Mouse (Mus musculus) neural tube, embryonic 13.5 days (tissue): ENCODE measurements around the gene Fbxw2. TPM values are rescaled to one million over a fixed set of nuclear protein-coding genes. Genes with fewer than 3 reads are reported as not detected.
"Not testable (repeated sequence)": the region's sequence is repeated elsewhere in the genome, so short reads cannot be mapped to it uniquely, and the experiment has no call there.

ENCODE experiments used
- ATAC-seq: fragments of 200-750 bp; cut with Nextera tagmentation; 2 replicates; pipeline ENCODE4 v1.8.0; 2017; ENCODE audit warnings: low read depth, mild to moderate bottlenecking, moderate TSS enrichment, moderate library complexity
- H3K27ac ChIP-seq: fragments of 300-500 bp; sonication (generic); replicated peaks from 2 replicates; pipeline ENCODE4 v1.5.1; 2015; ENCODE audit warnings: moderate library complexity, mild to moderate bottlenecking, inconsistent platforms
- H3K27me3 ChIP-seq: fragments of 300-500 bp; sonication (generic); 2 replicates; pipeline ENCODE4 v1.6.1; 2015; ENCODE audit warnings: mild to moderate bottlenecking, inconsistent platforms
- H3K36me3 ChIP-seq: fragments of 300-500 bp; sonication (generic); 2 replicates; pipeline ENCODE4 v1.6.1; 2015; ENCODE audit warnings: mild to moderate bottlenecking, inconsistent platforms
- H3K4me1 ChIP-seq: fragments of 300-500 bp; sonication (generic); replicated peaks from 2 replicates; pipeline ENCODE4 v1.6.1; 2015; ENCODE audit warnings: inconsistent platforms
- H3K4me2 ChIP-seq: fragments of 300-500 bp; sonication (generic); 2 replicates; pipeline ENCODE4 v1.6.1; 2015; ENCODE audit warnings: inconsistent platforms, mild to moderate bottlenecking, moderate library complexity
- H3K4me3 ChIP-seq: fragments of 300-500 bp; sonication (generic); 2 replicates; pipeline ENCODE4 v1.5.1; 2015; ENCODE audit warnings: mild to moderate bottlenecking, inconsistent platforms
- H3K9ac ChIP-seq: fragments of 300-500 bp; sonication (generic); 2 replicates; pipeline ENCODE4 v1.6.1; 2015; ENCODE audit warnings: moderate library complexity, mild to moderate bottlenecking, inconsistent platforms
- H3K9me3 ChIP-seq: fragments of 300-500 bp; sonication (generic); 2 replicates; pipeline ENCODE4 v1.6.1; 2016; ENCODE audit warnings: inconsistent platforms
- WGBS: fragments of 180-500 bp; shearing (Covaris S2); methylation state at CpG from one replicate; pipeline ENCODE4 v1.1.7; 2015; 5-methylcytosine and 5-hydroxymethylcytosine counted together
- polyA plus RNA-seq: library from polyadenylated mRNA; unstranded; fragments of >200 nt; fragmentation: Nextera tagmentation; extraction: Ambion mirVana; gene quantifications from 2 replicates; pipeline ENCODE4 v1.2.1, GENCODE M21; 2015

Fbxw2 gene
- polyA plus RNA-seq, 1 experiment from 2014 or later, result 76.6 TPM

- Histone ChIP-seq H3K4me2 (no peak overlapping the region), H3K9ac (no peak overlapping the region), H3K27ac (no peak overlapping the region), H3K27me3 (peaks cover 14% of the 10 kb centered on the region), H3K36me3 (no peaks in the 10 kb centered on the region), H3K4me1 (no peaks in the 10 kb centered on the region), H3K4me3 (no peak overlapping the region), H3K9me3 (no peaks in the 10 kb centered on the region)
- 75% methylated on average over 3 of the region's 3 CpGs for WGBS
- ATAC-seq, result no peak
Observed at GRCm38 (mm10) chr2:34835669-34836068, 9.6 kb upstream of the Fbxw2 start.

DNA sequence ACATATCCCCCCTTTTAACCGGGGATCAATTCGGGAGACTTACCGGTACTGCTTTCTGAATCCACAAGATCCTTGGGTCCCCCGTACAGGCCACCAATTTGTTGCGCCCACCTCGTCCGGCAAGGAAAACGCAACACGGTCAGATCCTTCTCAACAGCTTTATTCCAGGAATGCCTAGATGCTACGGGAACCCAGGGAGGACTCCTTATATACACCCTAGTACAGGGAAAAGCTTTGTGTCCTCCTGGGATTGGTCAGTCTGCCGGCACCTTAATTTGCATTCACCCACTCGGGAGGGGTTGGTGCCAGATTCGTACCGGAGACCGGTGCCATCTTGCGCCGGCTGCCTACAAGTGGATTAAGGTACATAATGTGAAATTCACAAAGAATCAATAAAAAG is 7.5 kb upstream of the Fbxw2 start:
- no peak for ATAC-seq
- Histone ChIP-seq H3K4me3 (no peak overlapping the region), H3K4me2 (no peak overlapping the region), H3K27ac (no peak overlapping the region), H3K27me3 (peaks cover 18% of the 10 kb centered on the region), H3K36me3 (no peaks in the 10 kb centered on the region), H3K9ac (no peak overlapping the region), H3K4me1 (no peaks in the 10 kb centered on the region), H3K9me3 (no peaks in the 10 kb centered on the region)
- WGBS, result 87% methylated on average over 17 of the region's 17 CpGs

- WGBS, result 69% methylated on average over 11 of the region's 11 CpGs
- H3K4me3 ChIP-seq, result not testable (repeated sequence)
Observed at GRCm38 (mm10) chr2:34832766-34833457, 6.8 kb upstream of the Fbxw2 start, which contains the start of gene Gm34653. TSS of gene Gm34653 (plus strand) at chr2:34833007.

GRCm38 (mm10) chr2:34830066-34830465 is 4.0 kb upstream of the Fbxw2 start:
- 93% methylated on average over 17 of the region's 17 CpGs for WGBS
- not testable (repeated sequence) for ATAC-seq, H3K36me3 ChIP-seq, H3K9me3 ChIP-seq, H3K9ac ChIP-seq, H3K4me2 ChIP-seq, H3K27ac ChIP-seq, H3K4me3 ChIP-seq, H3K27me3 ChIP-seq
- peaks cover 11% of the 10 kb centered on the region for H3K4me1 ChIP-seq

More at GRCm38 (mm10) chr2:34832766-34833457, 6.8 kb upstream of the Fbxw2 start, which contains the start of gene Gm34653:
- H3K9ac ChIP-seq, H3K9me3 ChIP-seq, H3K27ac ChIP-seq, H3K4me2 ChIP-seq, ATAC-seq, H3K36me3 ChIP-seq, H3K4me1 ChIP-seq: not testable (repeated sequence)
- peaks cover 18% of the 10 kb centered on the region for H3K27me3 ChIP-seq

GRCm38 (mm10) chr2:34828026-34828425 is 1.9 kb upstream of the Fbxw2 start:
- no peak for ATAC-seq
- peaks cover 4% of the 10 kb centered on the region; the same call in 1 of the 2 replicates for H3K27me3 ChIP-seq
- no peaks in the 10 kb centered on the region for H3K9me3 ChIP-seq
- WGBS, result 91% methylated on average over 1 of the region's 1 CpGs
- no peak overlapping the region for H3K9ac ChIP-seq
- no peak overlapping the region for H3K27ac ChIP-seq
- H3K4me3 ChIP-seq, result no peak overlapping the region
- no peaks in the 10 kb centered on the region for H3K36me3 ChIP-seq
- no peak overlapping the region for H3K4me2 ChIP-seq
- H3K4me1 ChIP-seq, result peaks cover 27% of the 10 kb centered on the region

DNA sequence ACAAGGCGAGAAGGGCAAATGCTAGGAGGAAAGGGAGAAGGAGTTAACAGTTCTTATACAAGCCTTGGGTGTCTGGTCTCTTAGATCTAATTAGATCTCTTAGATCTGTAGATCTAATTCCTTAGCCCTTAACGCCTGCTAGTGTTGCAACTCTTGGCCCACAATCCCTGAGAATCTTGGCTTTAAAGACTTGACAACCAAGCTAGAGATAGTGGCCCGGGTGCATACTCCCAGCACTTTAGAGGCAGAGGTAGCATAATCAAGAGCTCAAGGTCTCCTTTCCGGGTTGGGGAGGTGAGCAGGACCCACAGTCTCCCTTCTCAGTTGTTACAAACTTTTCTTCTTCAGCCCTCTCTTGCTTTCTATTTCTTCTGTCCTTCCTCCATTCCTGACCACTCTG is 1.5 kb upstream of the Fbxw2 start:
- H3K36me3 ChIP-seq, result peaks cover 1% of the 10 kb centered on the region; the same call in 1 of the 2 replicates
- no peak overlapping the region for H3K9ac ChIP-seq
- no peak overlapping the region for H3K4me2 ChIP-seq
- no peak overlapping the region for H3K4me3 ChIP-seq
- H3K27me3 ChIP-seq, result peaks cover 4% of the 10 kb centered on the region; the same call in 1 of the 2 replicates
- 91% methylated on average over 4 of the region's 4 CpGs for WGBS
- H3K27ac ChIP-seq, result no peak overlapping the region
- peaks cover 27% of the 10 kb centered on the region for H3K4me1 ChIP-seq
- no peaks in the 10 kb centered on the region for H3K9me3 ChIP-seq
- ATAC-seq, result no peak

DNA sequence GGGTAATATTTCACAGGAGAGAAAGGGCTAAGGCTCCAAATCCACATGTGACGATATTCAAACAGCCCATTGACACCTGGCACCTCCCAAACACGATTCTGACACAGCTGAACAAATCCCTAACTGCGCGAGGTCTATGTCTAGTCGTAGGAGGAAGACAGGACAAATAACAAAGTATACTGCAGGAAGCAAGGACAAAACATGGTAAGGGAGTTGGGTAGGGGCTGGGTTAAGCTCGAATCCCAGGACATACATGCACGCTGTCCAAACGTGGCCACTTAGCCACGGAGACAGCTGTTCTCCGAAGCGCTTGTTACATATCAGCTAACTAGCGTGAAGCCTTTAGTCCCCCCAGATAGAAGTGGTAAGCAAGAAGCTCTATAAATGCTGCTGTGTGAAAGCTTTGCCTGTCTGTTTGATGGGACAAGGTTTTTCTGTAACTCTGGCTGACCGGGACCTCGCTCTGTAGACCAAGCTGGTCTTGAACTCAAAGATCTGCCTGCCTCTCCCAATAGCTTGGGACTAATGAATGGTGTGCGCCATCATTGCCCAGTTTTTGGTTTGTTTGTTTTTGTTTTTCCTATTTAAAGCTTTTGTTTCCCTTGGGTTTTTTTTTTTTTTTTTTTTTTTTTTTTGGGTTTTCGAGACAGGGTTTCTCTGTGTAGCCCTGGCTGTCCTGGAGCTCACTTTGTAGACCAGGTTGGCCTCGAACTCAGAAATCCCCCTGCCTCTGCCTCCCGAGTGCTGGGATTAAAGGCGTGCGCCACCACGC is 535 bp upstream of the Fbxw2 start:
- no peaks in the 10 kb centered on the region for H3K9me3 ChIP-seq
- H3K9ac ChIP-seq, result peak overlapping the region; percentile 96
- peaks cover 9% of the 10 kb centered on the region; the same call in 1 of the 2 replicates for H3K36me3 ChIP-seq
- H3K4me3 ChIP-seq, result peak overlapping the region; percentile 98
- ATAC-seq, result peak; percentile 48; the same call in 1 of the 2 replicates
- peaks cover 4% of the 10 kb centered on the region; the same call in 1 of the 2 replicates for H3K27me3 ChIP-seq
- peaks cover 27% of the 10 kb centered on the region for H3K4me1 ChIP-seq
- H3K27ac ChIP-seq, result peak overlapping the region; percentile 71
- peak overlapping the region; percentile 88 for H3K4me2 ChIP-seq
- WGBS, result 35% methylated on average over 20 of the region's 21 CpGs

DNA sequence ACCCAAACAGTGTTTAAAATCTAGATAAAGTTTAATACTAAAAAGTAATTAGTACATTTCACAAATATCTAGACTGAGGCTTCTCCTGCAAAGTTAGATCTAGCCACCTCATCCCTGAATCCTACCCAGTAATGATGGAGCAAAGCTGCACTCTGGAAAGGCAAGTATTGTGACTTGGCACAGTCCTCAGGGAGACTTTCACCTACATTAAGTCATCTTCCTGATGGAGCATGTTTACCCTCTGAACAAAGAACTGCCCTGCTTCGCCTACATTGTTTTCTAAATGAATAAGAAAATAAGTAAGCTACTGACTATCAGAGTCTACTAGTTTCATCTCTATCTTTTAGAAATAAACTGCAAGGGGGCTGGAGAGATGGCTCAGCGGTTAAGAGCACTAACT is 7.6 kb downstream of the Fbxw2 start:
- Histone ChIP-seq H3K9me3 (no peaks in the 10 kb centered on the region), H3K36me3 (peaks cover 63% of the 10 kb centered on the region), H3K9ac (no peak overlapping the region), H3K4me1 (peaks cover under 1% of the 10 kb centered on the region; the same call in 1 of the 2 replicates), H3K4me3 (no peak overlapping the region), H3K27me3 (no peaks in the 10 kb centered on the region), H3K27ac (no peak overlapping the region), H3K4me2 (no peak overlapping the region)
- WGBS, result 93% methylated on average over 2 of the region's 2 CpGs
- ATAC-seq, result no peak

- not testable (repeated sequence) for H3K9me3 ChIP-seq, H3K4me1 ChIP-seq, H3K9ac ChIP-seq, H3K27me3 ChIP-seq, H3K4me3 ChIP-seq, H3K4me2 ChIP-seq, H3K27ac ChIP-seq, ATAC-seq
- WGBS, result 97% methylated on average over 2 of the region's 2 CpGs
- H3K36me3 ChIP-seq, result peaks cover 69% of the 10 kb centered on the region
Observed at GRCm38 (mm10) chr2:34815893-34816292, 10.2 kb downstream of the Fbxw2 start.

GRCm38 (mm10) chr2:34812706-34813105 is 13.4 kb downstream of the Fbxw2 start:
- H3K36me3 ChIP-seq, result peaks cover 65% of the 10 kb centered on the region
- H3K4me2 ChIP-seq, result no peak overlapping the region
- H3K27ac ChIP-seq, result no peak overlapping the region
- no peak overlapping the region for H3K9ac ChIP-seq
- no peak for ATAC-seq
- WGBS, result 88% methylated on average over 7 of the region's 7 CpGs
- no peak overlapping the region for H3K4me3 ChIP-seq
- no peaks in the 10 kb centered on the region for H3K27me3 ChIP-seq
- H3K4me1 ChIP-seq, result no peaks in the 10 kb centered on the region
- H3K9me3 ChIP-seq, result no peaks in the 10 kb centered on the region

DNA sequence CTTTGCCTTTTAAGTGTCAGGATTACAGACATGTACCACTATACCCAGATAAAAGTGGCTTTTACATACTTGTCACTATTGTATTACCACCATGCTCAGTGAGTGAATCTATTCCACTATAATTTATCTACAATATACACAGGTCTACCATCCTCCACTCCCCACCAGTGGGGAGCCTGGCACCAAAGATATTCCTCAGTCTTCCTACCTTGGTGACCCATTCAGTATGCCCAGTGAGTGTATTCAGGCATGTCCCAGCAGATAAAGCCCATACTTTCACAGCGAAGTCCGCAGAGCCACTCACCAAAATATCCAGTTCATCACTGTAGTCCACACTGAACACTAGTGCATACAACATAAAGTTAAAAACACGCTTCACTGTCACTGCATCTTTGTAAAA is 15.3 kb downstream of the Fbxw2 start:
- Histone ChIP-seq H3K4me3 (no peak overlapping the region), H3K4me1 (peaks cover 7% of the 10 kb centered on the region; the same call in 1 of the 2 replicates), H3K9me3 (no peaks in the 10 kb centered on the region), H3K36me3 (peaks cover 71% of the 10 kb centered on the region), H3K27me3 (no peaks in the 10 kb centered on the region), H3K4me2 (no peak overlapping the region), H3K27ac (no peak overlapping the region), H3K9ac (no peak overlapping the region)
- WGBS, result 98% methylated on average over 3 of the region's 3 CpGs
- ATAC-seq, result no peak

GRCm38 (mm10) chr2:34809568-34809967 is 16.5 kb downstream of the Fbxw2 start:
- H3K4me3 ChIP-seq, result no peak overlapping the region
- H3K36me3 ChIP-seq, result peaks cover 67% of the 10 kb centered on the region
- no peak for ATAC-seq
- no peaks in the 10 kb centered on the region for H3K27me3 ChIP-seq
- H3K9ac ChIP-seq, result no peak overlapping the region
- H3K9me3 ChIP-seq, result no peaks in the 10 kb centered on the region
- 95% methylated on average over 1 of the region's 1 CpGs for WGBS
- H3K4me2 ChIP-seq, result no peak overlapping the region
- peaks cover 11% of the 10 kb centered on the region for H3K4me1 ChIP-seq
- no peak overlapping the region for H3K27ac ChIP-seq
